Mouse (Mus musculus): ENCODE data around the gene Slc37a1. TPM values are rescaled to one million over a fixed set of nuclear protein-coding genes. Genes with fewer than 3 reads are reported as not detected.
"Not testable (repeated sequence)": the region's sequence is repeated elsewhere in the genome, so short reads cannot be mapped to it uniquely, and the experiment has no call there.

Slc37a1 gene
- polyA plus RNA-seq, 1 experiment = 21.3 TPM

DNA sequence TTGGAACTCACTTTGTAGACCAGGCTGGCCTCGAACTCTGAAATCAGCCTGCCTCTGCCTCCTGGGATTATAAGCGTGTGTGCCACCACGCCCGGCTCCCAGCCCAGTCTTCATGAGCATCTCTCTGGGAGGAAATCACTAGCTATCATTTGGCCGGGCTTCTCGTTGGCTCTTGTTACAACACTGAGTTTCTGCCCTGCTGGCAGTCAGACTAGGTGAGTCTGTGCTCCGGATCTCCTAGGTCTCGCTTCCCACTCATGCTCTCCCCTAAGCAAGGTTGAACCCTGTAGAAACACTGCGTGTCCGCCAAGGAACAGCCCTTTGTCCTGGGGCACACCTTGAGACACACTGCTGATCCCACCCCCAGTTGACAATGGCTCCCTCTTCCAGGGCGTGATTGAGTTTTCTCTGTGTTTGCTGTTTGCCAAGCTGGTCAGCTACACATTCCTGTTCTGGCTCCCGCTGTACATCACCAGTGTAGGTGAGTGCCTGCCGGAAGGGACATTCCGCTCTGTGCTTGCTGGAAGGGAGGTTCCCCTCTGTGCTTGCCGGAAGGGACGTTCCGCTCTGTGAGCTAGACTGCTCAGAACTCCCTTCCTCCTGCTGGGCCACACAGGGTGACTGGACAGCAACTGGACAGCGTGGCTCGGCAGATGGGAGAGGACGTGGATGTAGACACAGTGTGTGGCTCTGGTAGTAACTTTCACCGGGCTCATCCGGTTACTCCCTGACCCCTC, 48.9 kb downstream of the Slc37a1 start:
- no peak for DNase-seq (ENCODE audit: low read depth)
- TF ChIP-seq POLR2A (IDR thresholded peaks at IDR 0.05; ENCODE audit: borderline replicate concordance, extremely low read depth, insufficient read depth, insufficient read length, poor library complexity, severe bottlenecking) = no peak
- TF ChIP-seq CTCF (IDR thresholded peaks at IDR 0.05; ENCODE audit: borderline replicate concordance, extremely low read depth, insufficient read depth, insufficient read length) = no peak

DNA sequence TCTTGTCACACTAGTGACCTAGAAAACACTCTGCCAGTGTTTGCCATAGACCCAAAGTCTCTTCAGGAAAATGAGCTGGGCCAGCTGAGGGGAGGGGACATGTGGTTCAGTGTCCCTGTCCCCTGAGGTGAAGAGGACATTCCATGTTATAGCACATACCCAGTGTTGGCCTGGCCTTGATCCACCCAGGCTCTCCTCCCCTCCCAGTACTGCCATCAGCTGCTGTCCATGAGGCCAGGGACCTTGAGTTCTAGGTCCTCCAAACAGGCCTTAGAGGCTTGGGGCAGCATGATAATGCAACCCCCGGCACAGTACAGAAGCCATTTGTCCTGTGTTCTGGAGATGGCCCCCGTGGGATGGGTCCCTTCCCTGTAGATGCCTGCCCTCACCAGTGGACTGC, 53.2 kb downstream of the Slc37a1 start:
- no peak for TF ChIP-seq POLR2A (IDR thresholded peaks at IDR 0.05; ENCODE audit: borderline replicate concordance, extremely low read depth, insufficient read depth, insufficient read length, poor library complexity, severe bottlenecking)
- TF ChIP-seq CTCF (IDR thresholded peaks at IDR 0.05; ENCODE audit: borderline replicate concordance, extremely low read depth, insufficient read depth, insufficient read length) = no peak
- no peak for DNase-seq (ENCODE audit: low read depth)

DNA sequence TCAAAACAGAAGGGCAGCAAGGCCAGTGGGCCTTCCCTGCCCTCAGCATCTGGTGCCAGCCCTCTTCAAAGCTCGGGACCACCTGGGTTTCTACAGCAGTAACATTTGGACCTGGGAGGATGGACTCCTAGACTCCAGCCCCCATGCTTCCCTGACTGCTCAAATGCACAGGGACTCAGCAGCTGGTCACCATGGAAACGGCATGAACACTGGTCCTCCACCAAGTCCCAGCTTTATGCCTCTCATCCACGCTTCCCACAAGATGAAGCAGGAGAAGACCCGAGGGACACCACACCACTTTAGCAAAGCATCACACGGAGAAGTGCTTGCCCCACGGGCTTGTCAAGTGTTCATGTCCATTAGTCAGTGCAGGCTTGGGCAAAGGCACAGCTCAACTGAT, 55.6 kb downstream of the Slc37a1 start:
- peak; percentile 71 for DNase-seq (ENCODE audit: low read depth)
- no peak for TF ChIP-seq CTCF (IDR thresholded peaks at IDR 0.05; ENCODE audit: borderline replicate concordance, extremely low read depth, insufficient read depth, insufficient read length)
- TF ChIP-seq POLR2A (IDR thresholded peaks at IDR 0.05; ENCODE audit: borderline replicate concordance, extremely low read depth, insufficient read depth, insufficient read length, poor library complexity, severe bottlenecking) = no peak

DNA sequence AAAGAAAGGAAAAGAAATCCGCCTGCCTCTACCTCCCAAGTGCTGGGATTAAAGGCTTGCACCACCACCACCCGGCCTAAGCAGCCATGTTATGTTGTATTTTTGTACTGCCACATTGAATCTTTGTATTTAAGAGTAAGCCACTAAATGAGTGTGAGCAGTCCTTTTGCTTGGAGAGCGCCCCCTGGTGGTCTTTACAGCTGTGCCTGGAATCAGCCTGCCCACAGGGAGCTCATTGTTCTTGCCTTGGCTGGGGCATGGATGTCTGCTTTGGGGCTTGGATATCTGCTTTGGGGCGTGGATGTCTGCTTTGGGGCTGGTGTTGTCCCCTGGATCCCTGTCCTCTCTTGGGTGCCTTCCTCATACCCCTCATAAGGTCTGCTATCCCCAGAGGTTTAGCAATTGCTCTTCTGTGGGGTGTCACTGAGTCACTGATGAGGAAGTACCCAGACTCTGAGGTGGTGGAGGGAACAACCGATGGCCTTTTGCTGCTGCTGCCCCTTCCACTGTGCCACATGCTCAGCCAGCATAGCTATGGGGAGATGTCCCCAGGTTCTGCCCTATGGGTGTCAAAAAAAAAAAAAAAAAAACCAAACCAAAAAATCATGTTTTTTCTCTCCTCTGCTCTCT, 57.7 kb downstream of the Slc37a1 start:
- TF ChIP-seq CTCF (IDR thresholded peaks at IDR 0.05; ENCODE audit: borderline replicate concordance, extremely low read depth, insufficient read depth, insufficient read length) (peak; percentile 79), POLR2A (IDR thresholded peaks at IDR 0.05; ENCODE audit: borderline replicate concordance, extremely low read depth, insufficient read depth, insufficient read length, poor library complexity, severe bottlenecking) (no peak)

DNA sequence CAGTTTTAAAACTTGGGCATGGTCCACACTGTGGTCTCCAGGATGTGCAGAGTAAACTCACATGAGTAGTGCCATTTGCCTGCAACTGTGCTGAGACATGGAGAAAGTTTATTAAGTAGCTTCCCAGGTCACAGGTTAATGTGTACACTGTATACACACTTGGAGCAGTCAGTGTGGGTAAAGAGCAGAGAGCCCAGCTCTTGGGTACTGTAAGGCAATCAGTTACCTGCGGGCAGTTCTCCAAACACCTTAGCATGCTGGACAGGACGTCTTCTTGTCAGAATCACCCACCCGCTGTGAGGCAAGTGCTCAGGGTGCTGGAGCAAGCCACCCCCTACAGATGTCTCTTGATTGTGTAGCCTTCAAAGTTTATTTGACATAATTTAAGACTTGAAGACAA, 58.2 kb downstream of the Slc37a1 start:
- no peak for TF ChIP-seq CTCF (IDR thresholded peaks at IDR 0.05; ENCODE audit: borderline replicate concordance, extremely low read depth, insufficient read depth, insufficient read length)
- TF ChIP-seq POLR2A (IDR thresholded peaks at IDR 0.05; ENCODE audit: borderline replicate concordance, extremely low read depth, insufficient read depth, insufficient read length, poor library complexity, severe bottlenecking) = no peak
- DNase-seq (ENCODE audit: low read depth) = no peak

More for the DNA sequence above, 57.7 kb downstream of the Slc37a1 start:
- DNase-seq (ENCODE audit: low read depth) = peak; percentile 73

DNA sequence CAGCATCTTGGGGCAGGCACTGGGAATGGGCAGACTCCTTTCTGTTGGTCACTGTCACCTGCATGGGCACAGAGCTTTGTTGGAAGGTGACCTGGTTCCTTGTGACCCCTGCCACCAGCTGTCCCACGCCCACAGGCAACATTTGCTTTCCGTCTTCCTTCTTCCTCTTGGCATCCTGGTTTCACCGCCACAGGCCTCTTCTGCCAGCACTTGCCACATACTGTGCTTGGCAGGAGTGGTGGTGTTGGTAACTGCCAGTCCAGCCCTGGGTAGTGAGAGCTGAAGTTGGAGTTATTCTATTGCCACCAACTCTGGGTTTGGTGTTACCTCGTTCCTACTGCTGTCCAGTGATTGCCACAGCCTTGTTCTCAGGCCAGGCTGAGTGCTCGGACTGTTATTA, 61.5 kb downstream of the Slc37a1 start:
- TF ChIP-seq POLR2A (IDR thresholded peaks at IDR 0.05; ENCODE audit: borderline replicate concordance, extremely low read depth, insufficient read depth, insufficient read length, poor library complexity, severe bottlenecking) (no peak), CTCF (IDR thresholded peaks at IDR 0.05; ENCODE audit: borderline replicate concordance, extremely low read depth, insufficient read depth, insufficient read length) (no peak)
- DNase-seq (ENCODE audit: low read depth) = no peak

DNA sequence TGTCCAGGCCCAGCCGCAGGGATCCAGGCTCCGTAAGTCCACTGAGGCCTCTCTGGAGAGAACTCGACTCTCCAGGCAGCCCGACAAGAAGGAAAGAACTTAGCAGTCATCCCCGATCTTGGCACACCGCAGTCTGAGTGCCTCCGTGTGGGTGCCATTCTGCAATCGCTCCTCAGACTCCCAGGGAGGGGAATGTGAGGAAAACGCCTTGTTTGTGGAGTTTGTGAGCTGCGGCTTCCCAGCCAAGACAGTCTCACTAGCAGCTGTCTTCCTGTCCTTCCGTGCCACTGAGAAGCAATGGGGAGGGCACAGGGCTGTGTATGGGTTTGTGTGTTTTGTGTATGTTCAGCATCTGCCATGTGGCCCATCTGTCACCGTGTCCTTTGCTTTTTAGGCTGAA, 62.8 kb downstream of the Slc37a1 start:
- DNase-seq (ENCODE audit: low read depth) = peak; percentile 67
- no peak for TF ChIP-seq POLR2A (IDR thresholded peaks at IDR 0.05; ENCODE audit: borderline replicate concordance, extremely low read depth, insufficient read depth, insufficient read length, poor library complexity, severe bottlenecking)
- TF ChIP-seq CTCF (IDR thresholded peaks at IDR 0.05; ENCODE audit: borderline replicate concordance, extremely low read depth, insufficient read depth, insufficient read length) = no peak

DNA sequence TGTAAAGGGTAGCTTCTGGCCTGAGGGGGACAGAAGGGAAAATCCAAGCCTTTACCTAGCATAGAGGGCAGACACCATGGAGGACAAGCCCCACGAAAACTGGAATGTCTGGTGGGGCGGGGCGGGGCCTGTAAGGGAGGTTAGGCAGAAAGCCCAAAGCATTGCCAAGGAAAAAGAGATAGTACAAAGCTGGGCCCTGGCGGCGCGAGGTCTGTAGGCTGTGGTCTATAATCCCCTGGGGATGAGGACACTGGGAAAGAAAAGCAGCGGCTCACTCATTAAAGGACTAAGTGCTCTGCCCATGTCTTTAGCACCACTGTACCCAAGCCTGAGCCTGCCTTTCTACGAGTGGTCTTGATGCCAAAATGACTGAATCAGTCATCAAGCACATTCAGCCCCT, 65.4 kb downstream of the Slc37a1 start:
- peak; percentile 52 for DNase-seq (ENCODE audit: low read depth)
- no peak for TF ChIP-seq CTCF (IDR thresholded peaks at IDR 0.05; ENCODE audit: borderline replicate concordance, extremely low read depth, insufficient read depth, insufficient read length)

DNA sequence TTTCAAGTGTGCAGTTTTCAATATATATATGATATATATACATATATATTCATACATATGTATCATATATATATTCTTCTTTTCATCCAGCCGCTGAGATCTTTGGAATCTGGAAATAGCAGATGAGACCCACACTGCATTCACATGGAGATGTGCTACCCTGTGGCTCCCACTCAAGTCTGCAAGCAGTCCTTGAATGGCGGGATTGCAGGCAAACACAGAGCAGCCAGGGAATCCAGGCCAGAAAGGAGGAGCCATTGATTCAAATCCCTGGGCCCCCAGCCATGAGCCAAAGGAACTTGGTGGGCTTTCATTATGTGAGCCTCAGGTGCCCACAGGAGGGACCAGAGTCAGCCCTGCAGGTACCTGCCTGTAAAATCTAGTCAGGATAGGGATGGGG, 66.7 kb downstream of the Slc37a1 start:
- peak; percentile 42 for DNase-seq (ENCODE audit: low read depth)

DNA sequence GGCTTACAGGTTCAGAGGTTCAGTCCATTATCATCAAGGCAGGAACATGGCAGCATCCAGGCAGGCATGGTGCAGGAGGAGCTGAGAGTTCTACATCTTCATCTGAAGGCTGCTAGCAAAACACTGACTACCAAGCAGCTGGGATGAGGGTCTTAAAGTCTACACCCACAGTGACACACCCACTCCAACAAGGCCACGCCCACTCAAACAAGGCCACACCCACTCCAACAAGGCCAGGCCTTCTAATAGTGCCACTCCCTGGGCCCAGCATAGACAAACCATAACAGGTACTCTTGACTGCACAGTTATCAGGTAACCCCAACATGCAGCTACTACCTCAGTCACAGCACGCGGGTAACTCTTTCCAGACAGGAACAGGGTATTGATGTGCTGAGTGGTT, 68.1 kb downstream of the Slc37a1 start:
- not testable (repeated sequence) for DNase-seq (ENCODE audit: low read depth)

More for the DNA sequence above, 66.7 kb downstream of the Slc37a1 start:
- TF ChIP-seq POLR2A (IDR thresholded peaks at IDR 0.05; ENCODE audit: borderline replicate concordance, extremely low read depth, insufficient read depth, insufficient read length, poor library complexity, severe bottlenecking) = no peak
- no peak for TF ChIP-seq CTCF (IDR thresholded peaks at IDR 0.05; ENCODE audit: borderline replicate concordance, extremely low read depth, insufficient read depth, insufficient read length)

DNA sequence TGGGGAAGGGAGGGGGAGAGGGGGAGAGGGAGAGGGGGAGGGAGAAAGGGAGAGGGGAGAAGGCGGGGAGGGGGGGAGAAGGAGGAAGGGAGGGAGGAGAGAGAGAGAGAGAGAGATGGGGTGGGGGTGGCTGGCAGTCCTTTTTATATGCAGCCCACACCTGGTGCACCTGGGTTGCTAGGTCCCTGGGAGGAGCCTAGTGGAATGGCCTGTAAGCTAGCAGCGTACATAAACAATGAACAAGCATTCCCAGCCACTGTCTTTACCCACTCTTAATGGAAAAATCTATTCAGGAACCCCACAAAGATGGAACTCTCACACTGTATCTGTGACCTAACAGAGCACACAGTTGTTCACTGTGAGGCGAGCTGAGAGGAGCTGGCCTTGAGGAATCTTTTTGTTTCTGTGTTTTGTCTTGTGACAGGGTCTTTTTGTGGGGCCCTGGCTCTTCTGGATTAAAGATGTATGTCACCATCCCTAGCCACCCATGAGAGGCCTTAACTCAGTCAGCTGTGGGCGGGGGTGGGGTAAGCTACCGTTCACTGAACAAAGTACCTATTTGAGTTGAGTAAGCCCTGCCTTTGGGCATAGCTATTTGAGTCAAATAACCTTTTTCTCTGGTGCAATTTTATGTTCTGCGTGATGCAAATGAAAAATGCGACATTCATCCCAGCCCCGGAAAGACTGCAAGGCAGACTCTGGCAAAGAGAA, 69.4 kb downstream of the Slc37a1 start:
- peak; percentile 47 for DNase-seq (ENCODE audit: low read depth)
- TF ChIP-seq CTCF (IDR thresholded peaks at IDR 0.05; ENCODE audit: borderline replicate concordance, extremely low read depth, insufficient read depth, insufficient read length) (no peak), POLR2A (IDR thresholded peaks at IDR 0.05; ENCODE audit: borderline replicate concordance, extremely low read depth, insufficient read depth, insufficient read length, poor library complexity, severe bottlenecking) (no peak)

DNA sequence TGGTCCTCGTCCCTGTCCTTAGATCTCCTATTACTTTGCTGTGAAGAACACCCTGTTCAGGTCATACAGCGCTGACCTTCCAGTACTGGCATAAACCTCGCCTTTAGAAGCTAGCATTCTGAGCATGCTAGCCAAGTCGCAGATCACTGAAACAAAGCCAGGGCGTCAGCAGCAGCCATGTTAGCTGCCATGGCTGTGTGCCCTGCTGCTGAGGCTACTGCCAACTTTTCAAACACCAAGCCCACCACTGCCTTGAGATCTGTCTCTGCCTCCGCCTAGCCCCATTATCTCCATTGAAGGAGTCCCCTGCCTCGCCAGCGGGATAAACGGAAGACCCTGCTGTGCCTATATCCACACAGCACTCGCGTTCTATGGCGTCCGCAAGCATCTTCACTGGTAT, 74.0 kb downstream of the Slc37a1 start:
- peak; percentile 82 for DNase-seq (ENCODE audit: low read depth)
- TF ChIP-seq CTCF (IDR thresholded peaks at IDR 0.05; ENCODE audit: borderline replicate concordance, extremely low read depth, insufficient read depth, insufficient read length) (no peak), POLR2A (IDR thresholded peaks at IDR 0.05; ENCODE audit: borderline replicate concordance, extremely low read depth, insufficient read depth, insufficient read length, poor library complexity, severe bottlenecking) (no peak)

Data from brain, embryonic 14.5 days (tissue).